Mouse (Mus musculus): ENCODE measurements around the gene Lbp. TPM values are rescaled to one million over a fixed set of nuclear protein-coding genes. Genes with fewer than 3 reads are reported as not detected.

Lbp gene
- polyA plus RNA-seq (2015; fragmentation: Nextera tagmentation; extraction: Ambion mirVana) = 2.6 and 2.8 TPM in 2 replicates

- 0 out of 2 replicates have a peak, but pooled peaks cover 3% of the 10 kb centered on the region for H3K4me1 ChIP-seq (replicated peaks)
- H3K27ac ChIP-seq = peak within 1 kb of the TSS; percentile 32; the same call in 1 of the 2 replicates
- no peak for ATAC-seq (ENCODE audit: low FRiP score)
- H3K36me3 ChIP-seq = no peaks in the 10 kb centered on the region
- H3K27me3 ChIP-seq = no peaks in the 10 kb centered on the region
- H3K9me3 ChIP-seq = no peaks in the 10 kb centered on the region
- 54% methylated on average over 13 of the region's 13 CpGs for WGBS
- no peak within 1 kb of the TSS for H3K4me2 ChIP-seq
- no peak within 1 kb of the TSS for H3K9ac ChIP-seq
- H3K4me3 ChIP-seq = no peak within 1 kb of the TSS
These were observed at the start of gene Lbp for GRCm38 (mm10) chr2:158305948-158306695. Lbp (plus strand) TSS chr2:158306493.

DNA sequence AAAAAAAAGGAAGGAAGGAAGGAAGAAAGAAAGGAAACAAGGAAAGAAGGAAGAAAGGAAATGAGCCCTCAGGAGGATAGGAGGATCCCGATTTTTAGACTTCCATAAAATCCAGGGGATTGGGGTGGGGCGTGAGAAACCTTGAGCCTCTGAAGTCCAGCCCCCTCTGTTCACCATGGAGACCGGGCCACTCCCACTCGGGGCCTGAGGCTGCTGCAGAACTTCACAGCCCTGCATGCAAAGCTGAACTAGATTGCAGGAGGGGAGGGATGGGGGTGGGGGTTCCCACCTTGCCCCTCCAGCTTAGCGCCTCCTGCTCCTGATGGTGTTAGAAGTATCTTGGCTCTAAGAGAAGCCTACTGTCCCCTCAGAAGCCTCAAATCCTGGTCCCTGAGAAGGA, 49.4 kb upstream of the Lbp start:
- Histone ChIP-seq H3K4me2 (no peak overlapping the region), H3K36me3 (no peaks in the 10 kb centered on the region), H3K9ac (no peak overlapping the region), H3K4me3 (no peak overlapping the region), H3K27ac (no peak overlapping the region), H3K9me3 (no peaks in the 10 kb centered on the region), H3K4me1 (replicated peaks) (peaks cover 3% of the 10 kb centered on the region), H3K27me3 (0 out of 2 replicates have a peak, but pooled peaks cover 5% of the 10 kb centered on the region)
- ATAC-seq (ENCODE audit: low FRiP score) = no peak
- 30% methylated on average over 5 of the region's 5 CpGs for WGBS

GRCm38 (mm10) chr2:158258005-158258418, 48.3 kb upstream of the Lbp start, which contains the start of gene Bpi:
Bpi (plus strand) TSS chr2:158258094.
- Histone ChIP-seq H3K4me3 (no peak within 1 kb of the TSS), H3K27ac (no peak within 1 kb of the TSS), H3K4me2 (no peak within 1 kb of the TSS), H3K9ac (no peak within 1 kb of the TSS; the same call in 1 of the 2 replicates), H3K4me1 (replicated peaks) (peaks cover 3% of the 10 kb centered on the region), H3K9me3 (no peaks in the 10 kb centered on the region), H3K27me3 (0 out of 2 replicates have a peak, but pooled peaks cover 5% of the 10 kb centered on the region), H3K36me3 (no peaks in the 10 kb centered on the region)
- 70% methylated on average over 18 of the region's 18 CpGs for WGBS
- no peak for ATAC-seq (ENCODE audit: low FRiP score)

- 0 out of 2 replicates have a peak, but pooled peaks cover 5% of the 10 kb centered on the region for H3K27me3 ChIP-seq
- 14% methylated on average over 12 of the region's 12 CpGs for WGBS
- ATAC-seq (ENCODE audit: low FRiP score) = no peak
- H3K4me2 ChIP-seq = no peak overlapping the region
- no peak overlapping the region for H3K4me3 ChIP-seq
- H3K9ac ChIP-seq = no peak overlapping the region
- H3K4me1 ChIP-seq (replicated peaks) = peaks cover 3% of the 10 kb centered on the region
- no peak overlapping the region for H3K27ac ChIP-seq
- H3K36me3 ChIP-seq = no peaks in the 10 kb centered on the region
- no peaks in the 10 kb centered on the region for H3K9me3 ChIP-seq
These were observed 47.5 kb upstream of the Lbp start for GRCm38 (mm10) chr2:158258781-158259180.

- Histone ChIP-seq H3K9me3 (no peaks in the 10 kb centered on the region), H3K27ac (no peak overlapping the region), H3K4me1 (replicated peaks) (peaks cover 3% of the 10 kb centered on the region), H3K27me3 (0 out of 2 replicates have a peak, but pooled peaks cover 5% of the 10 kb centered on the region), H3K4me3 (no peak overlapping the region), H3K9ac (no peak overlapping the region), H3K4me2 (no peak overlapping the region), H3K36me3 (no peaks in the 10 kb centered on the region)
- WGBS = 65% methylated on average over 8 of the region's 8 CpGs
- no peak for ATAC-seq (ENCODE audit: low FRiP score)
These were observed 46.8 kb upstream of the Lbp start for GRCm38 (mm10) chr2:158259498-158259897.

DNA sequence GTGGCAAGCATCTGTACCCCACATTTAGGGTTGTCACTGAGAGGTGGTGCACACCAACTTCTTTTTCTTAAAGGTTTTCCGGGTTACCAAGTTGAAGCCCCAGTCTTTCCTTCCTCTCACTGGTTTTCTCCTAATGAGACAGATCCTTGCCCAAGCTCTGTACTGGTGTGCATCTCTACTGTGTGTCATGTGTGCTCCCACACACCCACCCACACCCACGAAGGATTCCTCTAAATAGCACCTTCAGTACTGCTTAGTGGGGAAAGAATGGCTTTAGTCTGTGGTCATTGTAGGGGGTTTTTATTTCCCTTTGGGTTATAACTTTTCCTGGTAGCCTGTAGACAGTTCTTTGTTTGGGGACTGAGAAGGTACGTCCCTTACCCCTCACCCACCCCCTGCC, 41.4 kb upstream of the Lbp start:
- H3K9ac ChIP-seq = no peak overlapping the region

GRCm38 (mm10) chr2:158270017-158270416, 36.3 kb upstream of the Lbp start:
- no peaks in the 10 kb centered on the region for H3K9me3 ChIP-seq
- H3K4me3 ChIP-seq = no peak overlapping the region
- H3K4me1 ChIP-seq (replicated peaks) = peaks cover 16% of the 10 kb centered on the region
- no peak overlapping the region for H3K4me2 ChIP-seq
- no peak overlapping the region for H3K27ac ChIP-seq
- no peak overlapping the region for H3K9ac ChIP-seq
- 77% methylated on average over 8 of the region's 8 CpGs for WGBS
- no peaks in the 10 kb centered on the region for H3K36me3 ChIP-seq
- H3K27me3 ChIP-seq = no peaks in the 10 kb centered on the region
- ATAC-seq (ENCODE audit: low FRiP score) = no peak

More for the DNA sequence above, 41.4 kb upstream of the Lbp start:
- Histone ChIP-seq H3K27me3 (0 out of 2 replicates have a peak, but pooled peaks cover 5% of the 10 kb centered on the region), H3K27ac (no peak overlapping the region), H3K4me2 (no peak overlapping the region), H3K4me3 (no peak overlapping the region), H3K4me1 (replicated peaks) (no peaks in the 10 kb centered on the region), H3K9me3 (no peaks in the 10 kb centered on the region), H3K36me3 (no peaks in the 10 kb centered on the region)
- 87% methylated on average over 3 of the region's 3 CpGs for WGBS
- ATAC-seq (ENCODE audit: low FRiP score) = no peak

- ATAC-seq (ENCODE audit: low FRiP score) = no peak
- 0 out of 2 replicates have a peak overlapping the region, but pooled peaks have one; percentile 48 for H3K27ac ChIP-seq
- 23% methylated on average over 2 of the region's 2 CpGs for WGBS
These were observed 32.6 kb upstream of the Lbp start for GRCm38 (mm10) chr2:158273646-158274045.

GRCm38 (mm10) chr2:158275349-158275748, 30.9 kb upstream of the Lbp start:
- Histone ChIP-seq H3K36me3 (no peaks in the 10 kb centered on the region), H3K9me3 (no peaks in the 10 kb centered on the region), H3K4me2 (no peak overlapping the region), H3K9ac (no peak overlapping the region), H3K4me3 (no peak overlapping the region), H3K27ac (no peak overlapping the region), H3K27me3 (no peaks in the 10 kb centered on the region), H3K4me1 (replicated peaks) (peaks cover 23% of the 10 kb centered on the region)
- ATAC-seq (ENCODE audit: low FRiP score) = no peak
- 89% methylated on average over 3 of the region's 3 CpGs for WGBS

More at GRCm38 (mm10) chr2:158273646-158274045, 32.6 kb upstream of the Lbp start:
- no peaks in the 10 kb centered on the region for H3K9me3 ChIP-seq
- H3K36me3 ChIP-seq = no peaks in the 10 kb centered on the region
- H3K4me1 ChIP-seq (replicated peaks) = peaks cover 23% of the 10 kb centered on the region
- no peak overlapping the region for H3K4me3 ChIP-seq
- no peak overlapping the region for H3K4me2 ChIP-seq
- H3K9ac ChIP-seq = no peak overlapping the region
- H3K27me3 ChIP-seq = no peaks in the 10 kb centered on the region

GRCm38 (mm10) chr2:158275811-158276210, 30.5 kb upstream of the Lbp start:
- no peak for ATAC-seq (ENCODE audit: low FRiP score)
- Histone ChIP-seq H3K4me2 (no peak overlapping the region), H3K27me3 (no peaks in the 10 kb centered on the region), H3K27ac (no peak overlapping the region), H3K9ac (no peak overlapping the region), H3K4me1 (replicated peaks) (peaks cover 23% of the 10 kb centered on the region), H3K36me3 (no peaks in the 10 kb centered on the region), H3K4me3 (no peak overlapping the region), H3K9me3 (no peaks in the 10 kb centered on the region)
- WGBS = 68% methylated on average over 4 of the region's 4 CpGs

GRCm38 (mm10) chr2:158276451-158276850, 29.8 kb upstream of the Lbp start:
- no peaks in the 10 kb centered on the region for H3K36me3 ChIP-seq
- 72% methylated on average over 6 of the region's 6 CpGs for WGBS
- H3K27ac ChIP-seq = no peak overlapping the region
- no peak overlapping the region for H3K4me2 ChIP-seq
- H3K27me3 ChIP-seq = no peaks in the 10 kb centered on the region
- H3K4me3 ChIP-seq = no peak overlapping the region
- ATAC-seq (ENCODE audit: low FRiP score) = no peak
- peaks cover 23% of the 10 kb centered on the region for H3K4me1 ChIP-seq (replicated peaks)
- H3K9ac ChIP-seq = no peak overlapping the region
- no peaks in the 10 kb centered on the region for H3K9me3 ChIP-seq

GRCm38 (mm10) chr2:158276878-158277277, 29.4 kb upstream of the Lbp start:
- Histone ChIP-seq H3K27ac (no peak overlapping the region), H3K36me3 (no peaks in the 10 kb centered on the region), H3K9ac (no peak overlapping the region), H3K4me1 (replicated peaks) (peaks cover 23% of the 10 kb centered on the region), H3K4me2 (no peak overlapping the region), H3K9me3 (no peaks in the 10 kb centered on the region), H3K27me3 (peaks cover under 1% of the 10 kb centered on the region; the same call in 1 of the 2 replicates), H3K4me3 (no peak overlapping the region)
- 67% methylated on average over 4 of the region's 4 CpGs for WGBS
- no peak for ATAC-seq (ENCODE audit: low FRiP score)

GRCm38 (mm10) chr2:158279656-158280055, 26.6 kb upstream of the Lbp start:
- Histone ChIP-seq H3K4me2 (no peak overlapping the region), H3K9ac (no peak overlapping the region), H3K27me3 (peaks cover 12% of the 10 kb centered on the region; the same call in 1 of the 2 replicates), H3K9me3 (no peaks in the 10 kb centered on the region), H3K27ac (no peak overlapping the region), H3K36me3 (no peaks in the 10 kb centered on the region), H3K4me1 (replicated peaks) (peaks cover 21% of the 10 kb centered on the region), H3K4me3 (no peak overlapping the region)
- no peak for ATAC-seq (ENCODE audit: low FRiP score)
- 90% methylated on average over 4 of the region's 4 CpGs for WGBS
